In the genomic region with DNA sequence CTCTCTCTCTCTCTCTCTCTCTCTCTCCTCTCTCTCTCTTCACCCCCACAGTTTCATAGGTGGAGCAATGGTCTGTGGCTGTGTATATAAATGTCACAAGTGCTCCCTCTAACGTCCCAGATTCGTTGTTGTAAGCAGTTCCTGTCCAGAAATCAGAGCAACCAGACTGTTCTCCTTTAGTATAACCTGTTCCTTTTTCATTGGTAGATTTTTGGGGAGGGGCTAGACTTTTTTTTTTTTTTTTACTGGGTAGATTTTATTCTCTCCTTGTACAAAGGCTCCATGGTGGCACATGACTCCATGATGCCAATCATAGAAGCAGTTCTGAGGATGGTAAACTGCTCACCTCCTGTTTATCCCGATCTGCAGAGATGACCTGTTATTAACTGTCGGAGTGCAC, we compare ENCODE assay signal across 14 mouse cellular contexts. TPM values are rescaled to one million over a fixed set of nuclear protein-coding genes. Genes with fewer than 3 reads are reported as not detected.
DNase-seq lines count a peak whose midpoint lies in the region; ATAC-seq and TF ChIP-seq lines count a peak whose summit lies in the region.
"Not testable (repeated sequence)": the region's sequence is repeated elsewhere in the genome, so short reads cannot be mapped to it uniquely, and the experiment has no call there.
"Had no signal": no experiment of that assay in that cellular context is flagged by ENCODE, and none has a peak within 500 bp of the region (broad histone marks: within the 10 kb centered on the region; RNA-seq: fewer than 3 reads in every experiment).

No protein-coding gene starts in this region.

- H3K36me3 ChIP-seq in forebrain, embryonic 15.5 days; hindbrain, embryonic 14.5 days (replicated peaks; ENCODE audit: control insufficient read depth, insufficient read depth); kidney, postnatal 0 days (ENCODE audit: insufficient read depth, low read length); limb, embryonic 14.5 days (ENCODE audit: control insufficient read depth, insufficient read depth, low read length); midbrain, embryonic 14.5 days (ENCODE audit: control insufficient read depth, insufficient read depth, low read length): not testable (repeated sequence)

- not testable (repeated sequence) for H3K9me3 ChIP-seq in forebrain, embryonic 15.5 days; hindbrain, embryonic 14.5 days (ENCODE audit: control insufficient read depth, low read length); kidney, postnatal 0 days (replicated peaks; ENCODE audit: low read length); limb, embryonic 14.5 days (ENCODE audit: control insufficient read depth, low read length); midbrain, embryonic 14.5 days (ENCODE audit: control insufficient read depth, low read length)

- peak; percentile 74 for ATAC-seq in forebrain, embryonic 15.5 days (replicated peaks)
- ATAC-seq in hindbrain, embryonic 14.5 days (ENCODE audit: low FRiP score), result peak; percentile 78
- ATAC-seq in kidney, postnatal 0 days (replicated peaks; ENCODE audit: low FRiP score, low read depth); limb, embryonic 14.5 days (ENCODE audit: low FRiP score, low read depth): not testable (repeated sequence)
- 0 out of 2 replicates have a peak, but pooled peaks have one; percentile 48 for ATAC-seq in midbrain, embryonic 14.5 days (ENCODE audit: low FRiP score, low TSS enrichment)

- H3K4me1 ChIP-seq in forebrain, embryonic 15.5 days; hindbrain, embryonic 14.5 days (replicated peaks; ENCODE audit: control insufficient read depth, insufficient read depth, low read length); kidney, postnatal 0 days (replicated peaks; ENCODE audit: insufficient read depth, low read length); limb, embryonic 14.5 days (ENCODE audit: control insufficient read depth, insufficient read depth, low read length); midbrain, embryonic 14.5 days (ENCODE audit: control insufficient read depth, insufficient read depth, low read length): not testable (repeated sequence)

- not testable (repeated sequence) for H3K27ac ChIP-seq in forebrain, embryonic 15.5 days (replicated peaks); hindbrain, embryonic 14.5 days; kidney, postnatal 0 days; limb, embryonic 14.5 days (replicated peaks; ENCODE audit: low read depth, low read length); midbrain, embryonic 14.5 days (replicated peaks; ENCODE audit: low read depth, low read length)

- not testable (repeated sequence) for H3K27me3 ChIP-seq in forebrain, embryonic 15.5 days; hindbrain, embryonic 14.5 days (ENCODE audit: control insufficient read depth, insufficient read depth, low read length); kidney, postnatal 0 days (ENCODE audit: insufficient read depth, low read length); limb, embryonic 14.5 days (ENCODE audit: control insufficient read depth, insufficient read depth, low read length); midbrain, embryonic 14.5 days (ENCODE audit: control insufficient read depth, insufficient read depth, low read length)

- not testable (repeated sequence) for H3K9ac ChIP-seq in forebrain, embryonic 15.5 days (replicated peaks); hindbrain, embryonic 14.5 days; kidney, postnatal 0 days (ENCODE audit: low read depth, low read length); limb, embryonic 14.5 days (ENCODE audit: low read depth, low read length, severe bottlenecking); midbrain, embryonic 14.5 days (replicated peaks; ENCODE audit: low read length)

- not testable (repeated sequence) for TF ChIP-seq CTCF in kidney, postnatal 0 days (IDR thresholded peaks at IDR 0.05; ENCODE audit: low read depth)

- not testable (repeated sequence) for TF ChIP-seq POLR2A in limb, embryonic 14.5 days (IDR thresholded peaks at IDR 0.05; ENCODE audit: borderline replicate concordance, extremely low read depth, insufficient read depth, insufficient read length)

- H3K4me3 ChIP-seq in forebrain, embryonic 15.5 days; hindbrain, embryonic 14.5 days (replicated peaks; ENCODE audit: low read length); kidney, postnatal 0 days (replicated peaks; ENCODE audit: low read depth, low read length); limb, embryonic 14.5 days (replicated peaks; ENCODE audit: low read length); midbrain, embryonic 14.5 days (replicated peaks; ENCODE audit: low read depth, low read length): not testable (repeated sequence)

- 37% methylated on average over 4 of the region's 4 CpGs for WGBS in forebrain, embryonic 15.5 days
- WGBS in hindbrain, embryonic 14.5 days, result 49% methylated on average over 4 of the region's 4 CpGs
- WGBS in kidney, postnatal 0 days, result 42% methylated on average over 4 of the region's 4 CpGs
- WGBS in limb, embryonic 14.5 days, result 44% methylated on average over 4 of the region's 4 CpGs
- WGBS in midbrain, embryonic 14.5 days, result 50% methylated on average over 4 of the region's 4 CpGs

- DNase-seq in ES-CJ7 (ENCODE audit: low read depth, low spot score), result peak; percentile 78
- peak; percentile 58 for DNase-seq in embryo, embryonic 10.5 days (ENCODE audit: low spot score)
- peak; percentile 39 for DNase-seq in hindbrain, embryonic 14.5 days (ENCODE audit: low spot score)
- DNase-seq in kidney, postnatal 0 days (ENCODE audit: low spot score), result peak; percentile 42
- DNase-seq in limb, embryonic 14.5 days (ENCODE audit: low spot score), result peak; percentile 10
- peak; percentile 49 for DNase-seq in midbrain, embryonic 14.5 days
- DNase-seq in right cerebral cortex, adult 2 months (ENCODE audit: low spot score in 2 of 2), result peak; percentile 17 to 30

- H3K4me2 ChIP-seq in forebrain, embryonic 15.5 days (replicated peaks); kidney, postnatal 0 days (ENCODE audit: low read length); limb, embryonic 14.5 days (replicated peaks; ENCODE audit: low read depth, low read length, severe bottlenecking); midbrain, embryonic 14.5 days (ENCODE audit: low read length): not testable (repeated sequence)
- H3K4me2 ChIP-seq in hindbrain, embryonic 14.5 days (replicated peaks), result peak overlapping the region; percentile 53

RNA-seq across cellular contexts. Expression of gene Vmn1r223, which starts 22.2 kb away (rescaled TPM):
- polyA plus RNA-seq in forebrain, embryonic 15.5 days (2015; fragmentation: Nextera tagmentation; extraction: Ambion mirVana), result not detected in 2 replicates
- polyA plus RNA-seq in hindbrain, embryonic 14.5 days (2014; fragmentation: Nextera tagmentation; extraction: Ambion mirVana), result not detected in 2 replicates
- polyA plus RNA-seq in kidney, postnatal 0 days (2015; fragmentation: Nextera tagmentation; extraction: Ambion mirVana), result not detected in 2 replicates
- not detected in 2 replicates for polyA plus RNA-seq in limb, embryonic 14.5 days (2012; rRNA removed)
- polyA plus RNA-seq in limb, embryonic 14.5 days (2014; fragmentation: Nextera tagmentation; extraction: Ambion mirVana), result not detected in 2 replicates
- not detected in 2 replicates for polyA plus RNA-seq in midbrain, embryonic 14.5 days (2014; fragmentation: Nextera tagmentation; extraction: Ambion mirVana)
- polyA plus RNA-seq: G1E; gonadal fat pad, adult 2 months; heart, embryonic 16.5 days; lung, embryonic 16.5 days; neural tube, embryonic 11.5 days; testis, adult 2 months had no signal

RNA-seq across cellular contexts. Expression of gene Vmn1r222, which starts 33.4 kb away (rescaled TPM):
- not detected in 2 replicates for polyA plus RNA-seq in forebrain, embryonic 15.5 days (2015; fragmentation: Nextera tagmentation; extraction: Ambion mirVana)
- polyA plus RNA-seq in hindbrain, embryonic 14.5 days (2014; fragmentation: Nextera tagmentation; extraction: Ambion mirVana), result not detected in 2 replicates
- not detected in 2 replicates for polyA plus RNA-seq in kidney, postnatal 0 days (2015; fragmentation: Nextera tagmentation; extraction: Ambion mirVana)
- not detected in 2 replicates for polyA plus RNA-seq in limb, embryonic 14.5 days (2012; rRNA removed)
- not detected in 2 replicates for polyA plus RNA-seq in limb, embryonic 14.5 days (2014; fragmentation: Nextera tagmentation; extraction: Ambion mirVana)
- polyA plus RNA-seq in midbrain, embryonic 14.5 days (2014; fragmentation: Nextera tagmentation; extraction: Ambion mirVana), result not detected in 2 replicates
- polyA plus RNA-seq: G1E; gonadal fat pad, adult 2 months; heart, embryonic 16.5 days; lung, embryonic 16.5 days; neural tube, embryonic 11.5 days; testis, adult 2 months had no signal

RNA-seq across cellular contexts. Expression of gene Vmn1r221, which starts 55.2 kb away (rescaled TPM):
- not detected in 2 replicates for polyA plus RNA-seq in forebrain, embryonic 15.5 days (2015; fragmentation: Nextera tagmentation; extraction: Ambion mirVana)
- not detected in 2 replicates for polyA plus RNA-seq in hindbrain, embryonic 14.5 days (2014; fragmentation: Nextera tagmentation; extraction: Ambion mirVana)
- not detected in 2 replicates for polyA plus RNA-seq in kidney, postnatal 0 days (2015; fragmentation: Nextera tagmentation; extraction: Ambion mirVana)
- polyA plus RNA-seq in limb, embryonic 14.5 days (2012; rRNA removed), result not detected in 2 replicates
- not detected in 2 replicates for polyA plus RNA-seq in limb, embryonic 14.5 days (2014; fragmentation: Nextera tagmentation; extraction: Ambion mirVana)
- polyA plus RNA-seq in midbrain, embryonic 14.5 days (2014; fragmentation: Nextera tagmentation; extraction: Ambion mirVana), result not detected in 2 replicates
- polyA plus RNA-seq: G1E; gonadal fat pad, adult 2 months; heart, embryonic 16.5 days; lung, embryonic 16.5 days; neural tube, embryonic 11.5 days; testis, adult 2 months had no signal

Comparison
In these comparisons a context has a peak if more than half of its experiments do, and no peak if none do; other contexts are left out.
1. DNase-seq: peak in every context shown above with its lines; median percentile 78 in ES-CJ7; 58 in embryo, embryonic 10.5 days; 49 in midbrain, embryonic 14.5 days; 42 in kidney, postnatal 0 days; 39 in hindbrain, embryonic 14.5 days; 24 in right cerebral cortex, adult 2 months; 10 in limb, embryonic 14.5 days.